Mouse (Mus musculus): ENCODE results near the gene Gm11214. TPM values are rescaled to one million over a fixed set of nuclear protein-coding genes. Genes with fewer than 3 reads are reported as not detected.
A peak's percentile ranks its signal among the peaks of the same experiment; 100 is the strongest.

Gene Gm11214
- polyA plus RNA-seq, 1 experiment from 2014 or later = not detected

DNA sequence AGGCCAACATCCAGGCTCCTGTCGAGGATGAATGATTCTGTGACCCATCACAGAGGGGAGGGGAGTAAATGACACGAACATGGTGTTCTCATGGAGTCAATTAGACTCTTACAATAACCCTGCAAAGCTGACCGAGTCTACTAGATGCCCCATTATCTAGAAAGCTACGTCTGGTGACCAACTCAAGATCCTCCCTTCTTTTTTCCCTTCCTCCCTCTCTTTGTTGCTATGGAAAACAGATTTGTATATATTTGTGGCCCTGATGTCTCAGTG is 22.0 kb upstream of the Gm11214 start:
- ATAC-seq = no peak
- 61% methylated on average over 4 of the region's 4 CpGs for WGBS
- Histone ChIP-seq H3K36me3 (no peaks in the 10 kb centered on the region), H3K4me1 (replicated peaks) (no peaks in the 10 kb centered on the region), H3K9ac (no peak overlapping the region), H3K27ac (no peak overlapping the region), H3K9me3 (no peaks in the 10 kb centered on the region), H3K27me3 (replicated peaks) (no peaks in the 10 kb centered on the region), H3K4me2 (replicated peaks) (no peak overlapping the region), H3K4me3 (replicated peaks) (no peak overlapping the region)

DNA sequence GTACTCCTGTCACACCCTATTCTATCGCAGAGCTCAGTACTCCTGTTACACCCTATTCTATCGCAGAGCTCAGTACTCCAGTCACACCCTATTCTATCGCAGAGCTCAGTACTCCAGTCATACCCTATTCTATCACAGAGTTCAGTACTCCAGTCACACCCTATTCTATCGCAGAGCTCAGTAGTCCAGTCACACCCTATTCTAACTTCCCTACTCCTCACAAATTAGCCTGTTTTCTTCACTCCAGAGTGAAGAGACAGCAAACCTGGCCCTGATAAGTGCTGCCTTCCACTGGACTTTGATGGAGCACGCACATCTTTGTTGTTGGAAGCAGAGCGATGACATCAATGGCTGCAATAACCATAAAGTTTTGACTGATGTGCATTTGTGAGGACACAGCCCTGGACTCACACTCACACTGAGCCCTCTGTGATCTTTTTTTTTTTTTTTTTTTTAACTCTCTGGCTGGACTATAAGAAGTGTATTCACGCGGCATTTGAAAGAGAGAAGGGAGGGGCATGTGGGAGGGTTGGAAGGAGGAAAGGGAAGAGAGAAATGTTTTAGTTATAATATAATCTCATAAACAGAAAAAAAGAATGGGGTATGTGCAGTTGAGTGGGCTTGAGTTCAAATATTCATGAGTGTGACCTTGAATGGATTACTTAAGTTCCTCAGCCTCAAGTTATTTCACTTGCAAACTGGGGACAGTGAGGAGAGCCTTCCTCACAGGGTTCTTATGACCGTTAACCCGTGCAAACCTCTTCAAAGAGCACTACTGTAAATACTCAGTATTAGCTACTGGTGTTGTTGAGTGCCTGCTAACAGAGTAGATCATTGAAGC is 21.5 kb upstream of the Gm11214 start:
- Histone ChIP-seq H3K27ac (no peak overlapping the region), H3K4me1 (replicated peaks) (no peaks in the 10 kb centered on the region), H3K9me3 (no peaks in the 10 kb centered on the region), H3K36me3 (no peaks in the 10 kb centered on the region), H3K9ac (no peak overlapping the region), H3K27me3 (replicated peaks) (no peaks in the 10 kb centered on the region), H3K4me2 (replicated peaks) (no peak overlapping the region), H3K4me3 (replicated peaks) (no peak overlapping the region)
- 60% methylated on average over 10 of the region's 10 CpGs for WGBS
- peak; percentile 74 for ATAC-seq

DNA sequence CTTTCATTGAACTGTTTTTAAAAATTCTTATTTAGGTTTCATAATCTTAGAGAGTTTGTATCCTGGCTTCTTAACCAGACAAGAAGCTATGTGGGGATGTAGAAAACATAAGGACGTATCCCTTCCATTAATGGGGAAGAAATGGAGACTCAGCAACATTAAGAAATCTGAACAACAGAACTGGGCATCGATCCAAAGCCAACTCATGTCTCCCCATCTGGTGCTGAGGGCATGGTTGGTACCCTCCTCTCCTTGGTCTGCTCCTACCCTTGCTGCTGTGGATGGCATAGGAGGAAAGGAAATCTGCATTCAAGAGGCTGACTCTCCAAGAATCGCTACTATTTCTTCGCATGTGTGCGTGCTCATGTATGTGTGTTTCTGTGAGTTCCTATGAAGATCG is 20.5 kb upstream of the Gm11214 start:
- Histone ChIP-seq H3K9me3 (no peaks in the 10 kb centered on the region), H3K4me1 (replicated peaks) (no peaks in the 10 kb centered on the region), H3K4me2 (replicated peaks) (no peak overlapping the region), H3K27me3 (replicated peaks) (no peaks in the 10 kb centered on the region), H3K27ac (no peak overlapping the region), H3K4me3 (replicated peaks) (no peak overlapping the region), H3K36me3 (no peaks in the 10 kb centered on the region), H3K9ac (no peak overlapping the region)
- WGBS = 93% methylated on average over 6 of the region's 6 CpGs
- ATAC-seq = no peak

DNA sequence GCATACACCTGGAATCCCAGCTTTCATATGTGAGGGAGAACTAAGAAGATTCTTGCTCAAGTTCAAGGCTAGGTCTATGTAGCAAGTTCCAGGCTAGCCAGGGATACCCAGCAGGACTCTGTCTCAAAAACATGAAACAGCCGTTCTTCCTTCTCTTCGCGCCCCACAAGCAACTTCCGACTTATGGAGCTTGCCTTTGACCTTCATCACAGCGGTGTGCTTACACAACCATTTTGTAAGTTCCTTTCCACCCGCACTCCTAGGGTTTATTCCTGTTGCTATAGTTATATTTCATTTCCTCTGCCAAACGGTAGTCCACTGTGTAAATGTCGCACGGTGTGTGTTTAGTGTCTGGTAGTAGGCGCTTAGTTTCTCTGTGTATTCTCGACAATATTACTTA is 19.9 kb upstream of the Gm11214 start:
- no peak overlapping the region for H3K4me3 ChIP-seq (replicated peaks)
- no peaks in the 10 kb centered on the region for H3K4me1 ChIP-seq (replicated peaks)
- no peaks in the 10 kb centered on the region for H3K27me3 ChIP-seq (replicated peaks)
- H3K4me2 ChIP-seq (replicated peaks) = no peak overlapping the region
- no peak overlapping the region for H3K27ac ChIP-seq
- no peak overlapping the region for H3K9ac ChIP-seq
- no peaks in the 10 kb centered on the region for H3K36me3 ChIP-seq
- WGBS = 55% methylated on average over 11 of the region's 11 CpGs
- H3K9me3 ChIP-seq = no peaks in the 10 kb centered on the region
- no peak for ATAC-seq

DNA sequence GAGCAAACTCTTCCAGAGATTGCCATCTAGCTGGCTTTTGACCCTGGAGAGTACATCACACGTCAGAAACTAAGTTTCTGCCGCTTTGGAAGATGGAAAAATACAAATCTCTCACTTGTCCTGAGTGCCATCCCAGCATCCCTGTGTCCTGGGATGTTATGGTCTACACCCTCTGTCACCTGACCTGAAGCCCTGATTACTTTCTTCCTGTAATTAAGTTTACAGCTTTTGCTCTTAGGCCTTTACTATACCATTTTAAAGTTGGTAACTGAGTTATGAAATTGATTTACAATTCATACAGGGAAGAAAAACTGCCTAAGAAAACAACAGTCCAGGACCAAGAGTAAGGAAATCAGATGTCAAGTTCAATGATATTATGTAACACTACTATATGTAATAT is 19.3 kb upstream of the Gm11214 start:
- H3K9me3 ChIP-seq = no peaks in the 10 kb centered on the region
- H3K36me3 ChIP-seq = no peaks in the 10 kb centered on the region
- ATAC-seq = peak; percentile 21; the same call in 1 of the 2 replicates
- H3K4me1 ChIP-seq (replicated peaks) = no peaks in the 10 kb centered on the region
- no peaks in the 10 kb centered on the region for H3K27me3 ChIP-seq (replicated peaks)
- no peak overlapping the region for H3K9ac ChIP-seq
- H3K4me3 ChIP-seq (replicated peaks) = no peak overlapping the region
- no peak overlapping the region for H3K4me2 ChIP-seq (replicated peaks)
- 74% methylated on average over 2 of the region's 2 CpGs for WGBS
- H3K27ac ChIP-seq = no peak overlapping the region

DNA sequence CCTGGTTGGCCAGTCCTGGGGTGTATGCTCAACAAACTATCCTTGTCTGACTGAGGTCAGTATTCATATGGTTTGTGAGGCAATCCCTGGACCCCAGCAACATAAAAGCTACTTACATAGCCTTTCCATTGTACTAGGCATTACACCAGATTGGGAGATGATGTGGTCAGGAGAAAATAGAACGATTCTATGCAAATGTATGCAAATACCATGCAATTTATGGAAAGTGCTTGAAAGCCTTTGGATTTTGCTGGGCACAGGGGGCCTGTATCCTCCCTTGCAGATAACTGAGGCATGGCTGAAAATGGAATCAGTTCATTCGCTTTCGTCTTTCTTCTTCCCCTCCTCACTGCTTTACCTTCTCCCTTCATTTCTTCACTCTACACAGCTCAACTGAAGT is 18.4 kb upstream of the Gm11214 start:
- Histone ChIP-seq H3K27ac (no peak overlapping the region), H3K9me3 (no peaks in the 10 kb centered on the region), H3K36me3 (no peaks in the 10 kb centered on the region), H3K27me3 (replicated peaks) (no peaks in the 10 kb centered on the region), H3K4me3 (replicated peaks) (no peak overlapping the region), H3K4me1 (replicated peaks) (no peaks in the 10 kb centered on the region), H3K9ac (no peak overlapping the region), H3K4me2 (replicated peaks) (no peak overlapping the region)
- 94% methylated on average over 3 of the region's 3 CpGs for WGBS
- no peak for ATAC-seq

DNA sequence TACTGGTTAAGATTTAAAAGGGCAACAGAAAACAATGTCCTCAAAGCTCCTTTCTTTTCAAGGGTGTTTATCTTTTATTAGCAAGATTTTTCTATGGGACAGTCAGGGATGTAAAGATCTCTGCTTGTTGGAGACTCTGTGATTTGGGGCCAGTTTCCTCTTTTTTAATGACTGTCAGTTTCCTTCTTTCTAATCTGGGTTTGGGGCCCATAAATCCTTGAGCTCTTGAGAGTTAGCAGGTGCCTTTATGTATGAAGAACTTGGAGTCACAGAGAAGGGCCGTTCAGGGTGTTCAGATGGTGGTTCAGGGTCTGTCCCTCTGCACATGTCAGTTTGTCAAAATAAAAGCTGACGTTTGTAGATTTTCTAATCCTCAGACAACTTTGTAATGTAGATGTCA is 11.9 kb upstream of the Gm11214 start:
- WGBS = 57% methylated on average over 2 of the region's 2 CpGs

DNA sequence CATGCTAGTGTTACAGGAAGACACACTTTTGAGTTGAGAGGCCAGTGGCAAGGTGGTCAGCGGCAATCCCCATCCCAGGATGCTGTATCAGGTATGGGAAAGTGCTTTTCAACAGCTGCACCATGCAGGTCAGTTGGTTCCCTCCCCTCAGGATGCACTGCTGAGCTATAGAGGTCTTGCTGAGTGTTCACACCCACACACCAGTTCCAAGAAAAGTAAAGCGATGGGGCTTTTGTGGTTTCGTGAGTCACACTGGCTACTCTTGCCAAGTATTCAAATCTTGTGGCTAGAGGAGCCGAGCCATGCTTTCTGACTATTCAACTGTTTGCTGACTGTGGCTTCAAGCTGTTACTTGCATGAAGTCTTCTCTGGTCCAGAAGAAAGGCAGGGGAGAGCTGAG is 5.1 kb upstream of the Gm11214 start:
- no peak overlapping the region for H3K4me2 ChIP-seq (replicated peaks)
- H3K4me3 ChIP-seq (replicated peaks) = no peak overlapping the region
- no peaks in the 10 kb centered on the region for H3K4me1 ChIP-seq (replicated peaks)
- no peak for ATAC-seq
- H3K9ac ChIP-seq = no peak overlapping the region
- no peak overlapping the region for H3K27ac ChIP-seq
- no peaks in the 10 kb centered on the region for H3K36me3 ChIP-seq
- H3K27me3 ChIP-seq (replicated peaks) = no peaks in the 10 kb centered on the region
- WGBS = 74% methylated on average over 4 of the region's 4 CpGs
- no peaks in the 10 kb centered on the region for H3K9me3 ChIP-seq

More for the DNA sequence above, 11.9 kb upstream of the Gm11214 start:
- Histone ChIP-seq H3K4me3 (replicated peaks) (no peak overlapping the region), H3K9me3 (no peaks in the 10 kb centered on the region), H3K36me3 (no peaks in the 10 kb centered on the region), H3K4me2 (replicated peaks) (no peak overlapping the region), H3K27me3 (replicated peaks) (no peaks in the 10 kb centered on the region), H3K27ac (no peak overlapping the region), H3K9ac (no peak overlapping the region), H3K4me1 (replicated peaks) (no peaks in the 10 kb centered on the region)
- no peak for ATAC-seq

DNA sequence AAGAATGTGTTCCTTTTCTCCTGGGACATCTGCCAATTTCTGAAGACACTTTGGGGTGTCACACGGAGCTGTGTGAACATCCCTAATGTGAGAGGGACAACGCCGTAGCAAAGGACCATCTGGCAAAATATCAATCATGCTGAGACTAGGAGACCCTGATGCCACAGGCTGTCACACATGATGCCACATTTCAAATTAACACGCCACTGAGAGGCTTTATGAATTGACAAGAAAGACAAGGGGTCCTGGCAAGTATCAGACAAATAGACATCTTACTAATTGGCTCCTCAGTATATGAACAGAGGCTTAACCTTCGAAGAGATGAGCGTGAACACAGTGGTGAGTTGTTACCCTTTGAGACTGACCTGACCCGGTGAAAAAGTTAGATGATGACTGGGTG is 2.6 kb upstream of the Gm11214 start:
- Histone ChIP-seq H3K4me2 (replicated peaks) (no peak overlapping the region), H3K4me1 (replicated peaks) (no peaks in the 10 kb centered on the region), H3K27me3 (replicated peaks) (no peaks in the 10 kb centered on the region), H3K36me3 (no peaks in the 10 kb centered on the region), H3K9ac (no peak overlapping the region), H3K9me3 (no peaks in the 10 kb centered on the region), H3K4me3 (replicated peaks) (no peak overlapping the region), H3K27ac (no peak overlapping the region)
- WGBS = 75% methylated on average over 7 of the region's 7 CpGs
- ATAC-seq = no peak

DNA sequence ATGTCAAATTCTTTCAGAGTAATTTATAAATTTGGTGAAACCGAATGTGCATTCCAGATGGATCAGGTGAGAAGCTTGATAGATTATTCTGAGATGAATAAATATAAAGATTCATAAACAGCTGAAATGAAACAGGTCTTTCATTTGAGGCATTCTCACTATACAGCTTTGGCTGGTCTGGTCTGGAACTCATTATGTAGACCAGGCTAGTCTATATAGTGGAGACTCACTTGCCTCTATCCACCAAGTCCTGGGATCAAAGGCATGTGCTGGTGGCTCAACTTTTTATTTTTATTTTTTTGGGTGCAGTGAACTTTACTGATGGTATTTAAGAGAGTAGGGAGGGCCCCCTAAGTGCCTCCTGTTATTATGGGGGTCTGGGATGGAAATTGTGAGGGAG is 1.3 kb downstream of the Gm11214 start:
- no peak overlapping the region for H3K4me3 ChIP-seq (replicated peaks)
- no peaks in the 10 kb centered on the region for H3K9me3 ChIP-seq
- no peak overlapping the region for H3K27ac ChIP-seq
- H3K9ac ChIP-seq = no peak overlapping the region
- no peak overlapping the region for H3K4me2 ChIP-seq (replicated peaks)
- WGBS = 88% methylated on average over 1 of the region's 1 CpGs
- no peaks in the 10 kb centered on the region for H3K27me3 ChIP-seq (replicated peaks)
- ATAC-seq = no peak
- no peaks in the 10 kb centered on the region for H3K4me1 ChIP-seq (replicated peaks)
- H3K36me3 ChIP-seq = no peaks in the 10 kb centered on the region

DNA sequence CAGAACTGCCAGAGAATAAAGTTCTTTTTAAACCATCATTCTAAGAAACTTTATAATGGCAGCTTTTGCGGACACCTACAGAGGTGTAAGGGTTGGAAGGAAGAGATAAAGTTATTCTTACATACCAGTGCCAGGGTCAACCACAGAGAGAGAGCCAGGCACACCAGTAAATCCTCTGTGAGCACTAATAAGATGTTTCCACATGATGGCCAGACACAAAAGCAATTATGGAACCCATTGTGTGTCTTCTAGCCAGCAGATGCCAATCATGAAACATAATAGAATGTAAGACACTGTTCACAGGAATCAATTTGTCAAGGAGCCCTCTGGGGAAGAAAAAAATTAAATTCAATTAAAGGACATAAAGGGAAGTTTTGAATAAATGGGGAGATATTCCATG is 1.8 kb downstream of the Gm11214 start:
- Histone ChIP-seq H3K4me1 (replicated peaks) (no peaks in the 10 kb centered on the region), H3K4me3 (replicated peaks) (no peak overlapping the region), H3K27ac (no peak overlapping the region), H3K27me3 (replicated peaks) (no peaks in the 10 kb centered on the region), H3K9ac (no peak overlapping the region), H3K4me2 (replicated peaks) (no peak overlapping the region), H3K36me3 (no peaks in the 10 kb centered on the region), H3K9me3 (no peaks in the 10 kb centered on the region)
- 85% methylated on average over 1 of the region's 1 CpGs for WGBS
- ATAC-seq = no peak

DNA sequence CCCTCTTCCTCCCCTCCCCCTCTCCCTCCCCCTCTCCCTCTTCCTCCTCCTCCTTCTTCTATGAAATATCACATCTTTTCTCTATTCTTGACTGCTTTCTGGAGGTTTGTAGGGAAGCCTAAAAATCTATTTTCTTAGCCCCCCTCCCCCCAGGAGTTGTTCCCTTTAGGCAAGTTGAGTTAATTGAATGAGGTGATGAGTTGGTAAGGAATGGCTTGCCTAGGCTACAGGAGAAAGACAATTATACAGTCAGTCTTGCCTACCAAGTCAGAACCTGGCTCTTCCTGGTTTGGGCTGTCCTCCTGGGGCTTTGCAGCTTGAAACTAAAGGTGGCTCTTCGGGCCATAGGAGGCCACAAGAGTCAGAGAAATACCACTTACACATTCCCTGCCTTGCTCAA is 3.4 kb downstream of the Gm11214 start:
- Histone ChIP-seq H3K27me3 (replicated peaks) (no peaks in the 10 kb centered on the region), H3K27ac (no peak overlapping the region), H3K36me3 (no peaks in the 10 kb centered on the region), H3K4me3 (replicated peaks) (no peak overlapping the region), H3K4me2 (replicated peaks) (no peak overlapping the region), H3K9ac (no peak overlapping the region), H3K9me3 (no peaks in the 10 kb centered on the region), H3K4me1 (replicated peaks) (no peaks in the 10 kb centered on the region)
- no peak for ATAC-seq
- 78% methylated on average over 1 of the region's 1 CpGs for WGBS

DNA sequence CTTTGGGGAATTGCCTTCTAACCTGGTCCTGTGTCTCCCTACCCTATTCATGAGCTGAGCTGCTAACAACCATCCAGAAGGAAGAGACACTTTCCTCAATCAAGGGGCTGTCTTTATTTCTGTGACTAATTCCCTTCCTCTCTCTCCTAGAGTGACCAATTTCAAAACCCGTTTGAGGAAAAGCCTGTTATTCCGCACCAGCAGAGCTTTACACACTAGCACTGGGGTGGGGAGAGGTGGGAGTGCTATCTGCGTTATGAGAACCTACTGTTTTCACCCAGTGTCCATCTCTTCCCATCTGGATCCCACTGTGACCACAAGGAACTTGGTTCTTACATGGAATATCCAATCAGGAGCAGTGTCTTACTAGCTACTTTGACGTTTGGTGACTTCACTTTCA is 4.1 kb downstream of the Gm11214 start:
- no peaks in the 10 kb centered on the region for H3K4me1 ChIP-seq (replicated peaks)
- H3K4me2 ChIP-seq (replicated peaks) = no peak overlapping the region
- no peak overlapping the region for H3K4me3 ChIP-seq (replicated peaks)
- 46% methylated on average over 4 of the region's 4 CpGs for WGBS
- H3K9ac ChIP-seq = no peak overlapping the region
- H3K27me3 ChIP-seq (replicated peaks) = no peaks in the 10 kb centered on the region
- H3K36me3 ChIP-seq = no peaks in the 10 kb centered on the region
- no peaks in the 10 kb centered on the region for H3K9me3 ChIP-seq
- H3K27ac ChIP-seq = no peak overlapping the region
- no peak for ATAC-seq
